Mouse (Mus musculus): ENCODE data around the gene Cryl1. TPM values are rescaled to one million over a fixed set of nuclear protein-coding genes. Genes with fewer than 3 reads are reported as not detected.

Cryl1 gene
- 8.4 TPM in 2 replicates for polyA plus RNA-seq (2015; fragmentation: Nextera tagmentation; extraction: Ambion mirVana)

- peak; percentile 100 for ATAC-seq
- H3K9ac ChIP-seq (replicated peaks; ENCODE audit: low read depth, low read length), result peak within 1 kb of the TSS; percentile 67
- no peaks in the 10 kb centered on the region for H3K9me3 ChIP-seq (ENCODE audit: control insufficient read depth, low read length)
- H3K4me3 ChIP-seq (replicated peaks; ENCODE audit: low read length), result peak within 1 kb of the TSS; percentile 56
- 0 out of 2 replicates have a peak, but pooled peaks cover 5% of the 10 kb centered on the region for H3K4me1 ChIP-seq (replicated peaks; ENCODE audit: control insufficient read depth, insufficient read depth, low read length)
- H3K4me2 ChIP-seq (ENCODE audit: low read length), result peak within 1 kb of the TSS; percentile 69
- 2% methylated on average over 43 of the region's 43 CpGs for WGBS
- H3K27me3 ChIP-seq (replicated peaks; ENCODE audit: control insufficient read depth, insufficient read depth, low read length), result no peaks in the 10 kb centered on the region
- H3K27ac ChIP-seq (ENCODE audit: low read length), result no peak within 1 kb of the TSS
- H3K36me3 ChIP-seq (ENCODE audit: control insufficient read depth, insufficient read depth), result no peaks in the 10 kb centered on the region
Measured at GRCm38 (mm10) chr14:57398065-57398757, at the start of gene Cryl1. Cryl1 (minus strand) TSS chr14:57398529.

GRCm38 (mm10) chr14:57430451-57430850 is 32.1 kb upstream of the Cryl1 start:
- Histone ChIP-seq H3K36me3 (ENCODE audit: control insufficient read depth, insufficient read depth) (no peaks in the 10 kb centered on the region), H3K27me3 (replicated peaks; ENCODE audit: control insufficient read depth, insufficient read depth, low read length) (no peaks in the 10 kb centered on the region), H3K4me3 (replicated peaks; ENCODE audit: low read length) (no peak overlapping the region), H3K27ac (ENCODE audit: low read length) (no peak overlapping the region), H3K9ac (replicated peaks; ENCODE audit: low read depth, low read length) (no peak overlapping the region), H3K4me2 (ENCODE audit: low read length) (no peak overlapping the region), H3K4me1 (replicated peaks; ENCODE audit: control insufficient read depth, insufficient read depth, low read length) (no peaks in the 10 kb centered on the region), H3K9me3 (ENCODE audit: control insufficient read depth, low read length) (no peaks in the 10 kb centered on the region)
- no peak for ATAC-seq
- WGBS, result 86% methylated on average over 2 of the region's 2 CpGs

- Histone ChIP-seq H3K4me1 (replicated peaks; ENCODE audit: control insufficient read depth, insufficient read depth, low read length) (0 out of 2 replicates have a peak, but pooled peaks cover 5% of the 10 kb centered on the region), H3K27ac (ENCODE audit: low read length) (peak overlapping the region; percentile 34; the same call in 1 of the 2 replicates), H3K4me2 (ENCODE audit: low read length) (peak overlapping the region; percentile 83), H3K36me3 (ENCODE audit: control insufficient read depth, insufficient read depth) (no peaks in the 10 kb centered on the region), H3K9me3 (ENCODE audit: control insufficient read depth, low read length) (no peaks in the 10 kb centered on the region), H3K4me3 (replicated peaks; ENCODE audit: low read length) (peak overlapping the region; percentile 73), H3K9ac (replicated peaks; ENCODE audit: low read depth, low read length) (peak overlapping the region; percentile 78), H3K27me3 (replicated peaks; ENCODE audit: control insufficient read depth, insufficient read depth, low read length) (no peaks in the 10 kb centered on the region; the same call in 1 of the 2 replicates)
- WGBS, result 2% methylated on average over 16 of the region's 24 CpGs
- peak; percentile 78 for ATAC-seq
Measured at GRCm38 (mm10) chr14:57424212-57424561, 25.9 kb upstream of the Cryl1 start.

GRCm38 (mm10) chr14:57423432-57424211 is 25.3 kb upstream of the Cryl1 start, which contains the start of gene Ift88:
Ift88 (plus strand) TSS chr14:57424062.
- H3K9me3 ChIP-seq (ENCODE audit: control insufficient read depth, low read length), result no peaks in the 10 kb centered on the region
- H3K27me3 ChIP-seq (replicated peaks; ENCODE audit: control insufficient read depth, insufficient read depth, low read length), result no peaks in the 10 kb centered on the region; the same call in 1 of the 2 replicates
- H3K4me2 ChIP-seq (ENCODE audit: low read length), result peak within 1 kb of the TSS; percentile 83
- H3K27ac ChIP-seq (ENCODE audit: low read length), result peak within 1 kb of the TSS; percentile 34
- WGBS, result 4% methylated on average over 40 of the region's 42 CpGs
- H3K4me3 ChIP-seq (replicated peaks; ENCODE audit: low read length), result peak within 1 kb of the TSS; percentile 73
- H3K4me1 ChIP-seq (replicated peaks; ENCODE audit: control insufficient read depth, insufficient read depth, low read length), result 0 out of 2 replicates have a peak, but pooled peaks cover 5% of the 10 kb centered on the region
- peak; percentile 100 for ATAC-seq
- H3K36me3 ChIP-seq (ENCODE audit: control insufficient read depth, insufficient read depth), result no peaks in the 10 kb centered on the region
- H3K9ac ChIP-seq (replicated peaks; ENCODE audit: low read depth, low read length), result peak within 1 kb of the TSS; percentile 78

GRCm38 (mm10) chr14:57417187-57417586 is 18.9 kb upstream of the Cryl1 start:
- Histone ChIP-seq H3K27me3 (replicated peaks; ENCODE audit: control insufficient read depth, insufficient read depth, low read length) (no peaks in the 10 kb centered on the region; the same call in 1 of the 2 replicates), H3K4me2 (ENCODE audit: low read length) (no peak overlapping the region), H3K4me1 (replicated peaks; ENCODE audit: control insufficient read depth, insufficient read depth, low read length) (peaks cover under 1% of the 10 kb centered on the region; the same call in 1 of the 2 replicates), H3K9me3 (ENCODE audit: control insufficient read depth, low read length) (no peaks in the 10 kb centered on the region), H3K27ac (ENCODE audit: low read length) (no peak overlapping the region), H3K36me3 (ENCODE audit: control insufficient read depth, insufficient read depth) (no peaks in the 10 kb centered on the region), H3K4me3 (replicated peaks; ENCODE audit: low read length) (no peak overlapping the region), H3K9ac (replicated peaks; ENCODE audit: low read depth, low read length) (no peak overlapping the region)
- no peak for ATAC-seq
- 90% methylated on average over 2 of the region's 2 CpGs for whole genome bisulfite sequencing

- WGBS, result 45% methylated on average over 7 of the region's 7 CpGs
- no peak for ATAC-seq
- no peak overlapping the region for H3K27ac ChIP-seq (ENCODE audit: low read length)
Measured at GRCm38 (mm10) chr14:57412166-57412565, 13.8 kb upstream of the Cryl1 start.

GRCm38 (mm10) chr14:57409106-57409505 is 10.8 kb upstream of the Cryl1 start:
- ATAC-seq, result peak; percentile 69
- H3K4me3 ChIP-seq (replicated peaks; ENCODE audit: low read length), result peak overlapping the region; percentile 33
- no peak overlapping the region for H3K27ac ChIP-seq (ENCODE audit: low read length)
- H3K9me3 ChIP-seq (ENCODE audit: control insufficient read depth, low read length), result no peaks in the 10 kb centered on the region
- H3K4me2 ChIP-seq (ENCODE audit: low read length), result peak overlapping the region; percentile 44
- no peaks in the 10 kb centered on the region for H3K36me3 ChIP-seq (ENCODE audit: control insufficient read depth, insufficient read depth)
- 8% methylated on average over 6 of the region's 6 CpGs for WGBS
- 0 out of 2 replicates have a peak overlapping the region, but pooled peaks have one; percentile 35 for H3K9ac ChIP-seq (replicated peaks; ENCODE audit: low read depth, low read length)
- H3K27me3 ChIP-seq (replicated peaks; ENCODE audit: control insufficient read depth, insufficient read depth, low read length), result no peaks in the 10 kb centered on the region
- peaks cover 4% of the 10 kb centered on the region; the same call in 1 of the 2 replicates for H3K4me1 ChIP-seq (replicated peaks; ENCODE audit: control insufficient read depth, insufficient read depth, low read length)

More at GRCm38 (mm10) chr14:57412166-57412565, 13.8 kb upstream of the Cryl1 start:
- Histone ChIP-seq H3K27me3 (replicated peaks; ENCODE audit: control insufficient read depth, insufficient read depth, low read length) (no peaks in the 10 kb centered on the region), H3K4me1 (replicated peaks; ENCODE audit: control insufficient read depth, insufficient read depth, low read length) (peaks cover 4% of the 10 kb centered on the region; the same call in 1 of the 2 replicates), H3K36me3 (ENCODE audit: control insufficient read depth, insufficient read depth) (no peaks in the 10 kb centered on the region), H3K4me3 (replicated peaks; ENCODE audit: low read length) (no peak overlapping the region), H3K9ac (replicated peaks; ENCODE audit: low read depth, low read length) (no peak overlapping the region), H3K9me3 (ENCODE audit: control insufficient read depth, low read length) (no peaks in the 10 kb centered on the region), H3K4me2 (ENCODE audit: low read length) (no peak overlapping the region)

DNA sequence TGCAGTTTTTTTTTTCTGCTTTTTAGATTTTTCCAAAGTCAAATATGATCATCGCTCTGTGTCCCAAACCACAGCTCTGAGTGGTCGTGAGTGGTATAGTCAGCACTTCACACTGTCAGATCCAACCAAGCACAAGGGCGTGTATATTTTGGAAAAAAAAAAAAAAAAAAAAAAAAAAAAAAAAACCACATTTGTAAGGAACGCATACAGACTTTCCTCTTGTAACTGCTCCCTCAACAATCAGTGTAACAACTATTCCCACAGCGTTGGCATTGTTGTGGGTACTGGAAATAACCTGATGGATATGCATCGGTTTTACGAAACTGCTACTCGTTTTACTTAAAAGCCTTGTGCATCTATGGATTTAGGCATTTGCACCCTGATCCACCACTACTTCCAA is 9.8 kb upstream of the Cryl1 start:
- Histone ChIP-seq H3K4me3 (replicated peaks; ENCODE audit: low read length) (no peak overlapping the region), H3K4me1 (replicated peaks; ENCODE audit: control insufficient read depth, insufficient read depth, low read length) (peaks cover 4% of the 10 kb centered on the region; the same call in 1 of the 2 replicates), H3K27ac (ENCODE audit: low read length) (no peak overlapping the region), H3K27me3 (replicated peaks; ENCODE audit: control insufficient read depth, insufficient read depth, low read length) (no peaks in the 10 kb centered on the region), H3K9ac (replicated peaks; ENCODE audit: low read depth, low read length) (no peak overlapping the region), H3K4me2 (ENCODE audit: low read length) (no peak overlapping the region), H3K9me3 (ENCODE audit: control insufficient read depth, low read length) (no peaks in the 10 kb centered on the region), H3K36me3 (ENCODE audit: control insufficient read depth, insufficient read depth) (no peaks in the 10 kb centered on the region)
- no peak for ATAC-seq
- 82% methylated on average over 8 of the region's 8 CpGs for WGBS
